Mouse (Mus musculus) lung, postnatal 0 days (tissue): ENCODE data around the gene Cst7. TPM values are rescaled to one million over a fixed set of nuclear protein-coding genes. Genes with fewer than 3 reads are reported as not detected.

Source experiments
- ATAC-seq: fragments of 200-750 bp; cut with Nextera tagmentation; 2 replicates; pipeline ENCODE4 v1.8.0; 2017; ENCODE audit warnings: moderate library complexity
- DNase-seq: peaks from one replicate; pipeline ENCODE4 v3.0.0-alpha.2; 2016; ENCODE audit warnings: low spot score
- H3K27ac ChIP-seq: fragments of 300-500 bp; sonication (generic); 2 replicates; pipeline ENCODE4 v1.5.1; 2014; ENCODE audit warnings: antibody characterized with exemption, mild to moderate bottlenecking, low read length, mixed read lengths
- H3K27me3 ChIP-seq: fragments of 300-500 bp; sonication (generic); replicated peaks from 2 replicates; pipeline ENCODE4 v1.6.1; 2014; ENCODE audit warnings: low read length, mixed read lengths; ENCODE audit not compliant: insufficient read depth
- H3K36me3 ChIP-seq: fragments of 300-500 bp; sonication (generic); 2 replicates; pipeline ENCODE4 v1.6.1; 2014; ENCODE audit warnings: low read length, mixed read lengths; ENCODE audit not compliant: insufficient read depth
- H3K4me1 ChIP-seq: fragments of 300-500 bp; sonication (generic); 2 replicates; pipeline ENCODE4 v1.6.1; 2014; ENCODE audit warnings: antibody characterized with exemption, low read depth, low read length, mixed read lengths; ENCODE audit not compliant: insufficient read depth
- H3K4me2 ChIP-seq: fragments of 300-500 bp; sonication (generic); replicated peaks from 2 replicates; pipeline ENCODE4 v1.6.1; 2014; ENCODE audit warnings: low read depth, mild to moderate bottlenecking, low read length, moderate library complexity, mixed read lengths
- H3K4me3 ChIP-seq: fragments of 300-500 bp; sonication (generic); 2 replicates; pipeline ENCODE4 v1.5.1; 2014; ENCODE audit warnings: low read depth, low read length
- H3K9ac ChIP-seq: fragments of 300-500 bp; sonication (generic); replicated peaks from 2 replicates; pipeline ENCODE4 v1.6.1; 2014; ENCODE audit warnings: low read depth, mild to moderate bottlenecking
- H3K9me3 ChIP-seq: fragments of 300-500 bp; sonication (generic); 2 replicates; pipeline ENCODE4 v1.6.1; 2016; ENCODE audit warnings: low read length, mixed read lengths
- CTCF ChIP-seq: IDR thresholded peaks from 2 replicates; pipeline ENCODE4 v1.5.1; 2016; ENCODE audit warnings: antibody characterized with exemption, mild to moderate bottlenecking
- EP300 ChIP-seq: IDR thresholded peaks from 2 replicates; pipeline ENCODE4 v1.6.1; 2016; ENCODE audit warnings: antibody characterized with exemption, mild to moderate bottlenecking, control low read depth
- WGBS: fragments of 180-500 bp; shearing (Covaris S2); extraction: QIAGEN DNeasy Blood & Tissue Kit; methylation state at CpG from one replicate; pipeline ENCODE4 v1.1.7; 2014; 5-methylcytosine and 5-hydroxymethylcytosine counted together
- polyA plus RNA-seq: library from polyadenylated mRNA; unstranded; fragments of >200 nt; fragmentation: Nextera tagmentation; extraction: Ambion mirVana; gene quantifications from 2 replicates; pipeline ENCODE4 v1.2.1, GENCODE M21; 2015

The Cst7 gene
- polyA plus RNA-seq, 1 experiment from 2014 or later, result 0.32 TPM

DNA sequence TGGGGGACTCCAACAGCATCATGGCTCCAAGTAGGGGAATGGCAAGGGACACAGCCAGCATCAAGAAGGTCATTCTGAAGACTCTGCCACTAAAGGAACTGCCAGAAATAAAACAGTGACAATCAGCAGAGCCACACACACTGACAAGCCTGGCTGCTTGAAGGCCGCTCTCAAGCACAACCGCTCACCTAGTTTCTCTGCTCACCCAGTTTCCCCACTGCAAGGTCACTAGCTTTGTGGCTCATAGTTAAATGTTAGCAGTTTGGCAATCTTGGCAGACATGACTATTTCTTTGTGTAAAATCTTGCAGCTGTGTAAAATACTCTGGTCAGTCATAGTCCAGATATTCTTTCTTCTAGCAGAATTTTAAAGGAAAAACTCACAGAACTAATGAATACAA, 30.0 kb downstream of the Cst7 start:
- TF ChIP-seq EP300 (no peak), CTCF (no peak)
- no peak overlapping the region for H3K9ac ChIP-seq
- H3K27ac ChIP-seq, result no peak overlapping the region
- H3K9me3 ChIP-seq, result no peaks in the 10 kb centered on the region
- H3K27me3 ChIP-seq, result no peaks in the 10 kb centered on the region
- no peak overlapping the region for H3K4me3 ChIP-seq
- WGBS, result 100% methylated on average over 2 of the region's 2 CpGs
- H3K4me1 ChIP-seq, result no peaks in the 10 kb centered on the region
- no peak overlapping the region for H3K4me2 ChIP-seq
- no peak for DNase-seq
- H3K36me3 ChIP-seq, result no peaks in the 10 kb centered on the region
- no peak for ATAC-seq

- no peak for ATAC-seq
- no peaks in the 10 kb centered on the region for H3K27me3 ChIP-seq
- H3K4me3 ChIP-seq, result no peak overlapping the region
- H3K4me2 ChIP-seq, result no peak overlapping the region
- no peak for DNase-seq
- no peaks in the 10 kb centered on the region for H3K36me3 ChIP-seq
- no peaks in the 10 kb centered on the region for H3K4me1 ChIP-seq
- H3K9ac ChIP-seq, result no peak overlapping the region
- H3K27ac ChIP-seq, result no peak overlapping the region
- 84% methylated on average over 2 of the region's 2 CpGs for WGBS
- H3K9me3 ChIP-seq, result no peaks in the 10 kb centered on the region
- TF ChIP-seq CTCF (no peak), EP300 (no peak)
These were observed 32.0 kb downstream of the Cst7 start for GRCm38 (mm10) chr2:150602166-150602565.

- no peak overlapping the region for H3K4me2 ChIP-seq
- no peak overlapping the region for H3K9ac ChIP-seq
- H3K36me3 ChIP-seq, result no peaks in the 10 kb centered on the region
- TF ChIP-seq EP300 (no peak), CTCF (no peak)
- no peak overlapping the region for H3K4me3 ChIP-seq
- no peak for ATAC-seq
- DNase-seq, result no peak
- H3K9me3 ChIP-seq, result no peaks in the 10 kb centered on the region
- no peaks in the 10 kb centered on the region for H3K4me1 ChIP-seq
- H3K27ac ChIP-seq, result no peak overlapping the region
- no peaks in the 10 kb centered on the region for H3K27me3 ChIP-seq
- 73% methylated on average over 2 of the region's 2 CpGs for WGBS
These were observed 34.6 kb downstream of the Cst7 start for GRCm38 (mm10) chr2:150604802-150605201.

DNA sequence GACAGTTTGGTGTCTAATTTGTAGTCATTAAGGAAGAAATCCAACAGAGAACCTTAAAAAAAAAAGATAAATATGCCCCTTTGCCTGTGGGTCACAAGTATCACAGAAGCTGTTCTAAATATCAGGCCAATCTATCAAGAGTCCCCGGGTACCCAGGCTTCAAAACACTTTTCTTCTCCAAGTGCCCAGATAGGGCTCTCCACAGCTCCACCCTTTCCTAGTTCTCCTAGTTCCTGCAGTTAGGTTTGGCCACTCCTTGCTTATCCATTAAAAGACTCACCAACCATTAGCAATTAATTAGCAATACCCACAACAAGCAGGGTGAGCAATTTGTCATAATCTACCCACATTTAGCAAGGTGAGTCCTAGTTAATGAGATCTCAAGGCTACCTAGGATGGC, 36.9 kb downstream of the Cst7 start:
- Histone ChIP-seq H3K9ac (no peak overlapping the region), H3K9me3 (no peaks in the 10 kb centered on the region), H3K36me3 (no peaks in the 10 kb centered on the region), H3K4me3 (no peak overlapping the region), H3K27ac (no peak overlapping the region), H3K4me1 (no peaks in the 10 kb centered on the region), H3K4me2 (no peak overlapping the region), H3K27me3 (no peaks in the 10 kb centered on the region)
- no peak for ATAC-seq
- no peak for TF ChIP-seq CTCF
- no peak for TF ChIP-seq EP300
- DNase-seq, result no peak
- 10% methylated on average over 1 of the region's 1 CpGs for WGBS

- ATAC-seq, result peak; percentile 97
- TF ChIP-seq EP300 (no peak), CTCF (peak; percentile 48; the same call in 1 of the 2 replicates)
These were observed 38.0 kb downstream of the Cst7 start, which contains the start of gene Apmap for GRCm38 (mm10) chr2:150608087-150608799. TSS of gene Apmap (minus strand) at chr2:150608567.

GRCm38 (mm10) chr2:150608872-150609560, 38.8 kb downstream of the Cst7 start:
- Histone ChIP-seq H3K9me3 (no peaks in the 10 kb centered on the region), H3K4me2 (peak overlapping the region; percentile 93), H3K4me3 (peak overlapping the region; percentile 87), H3K9ac (no peak overlapping the region; the same call in 1 of the 2 replicates), H3K27me3 (no peaks in the 10 kb centered on the region), H3K27ac (no peak overlapping the region; the same call in none of the 2 replicates), H3K4me1 (no peaks in the 10 kb centered on the region), H3K36me3 (no peaks in the 10 kb centered on the region)
- under 1% methylated on average over 10 of the region's 10 CpGs for WGBS
- TF ChIP-seq EP300, result no peak
- TF ChIP-seq CTCF, result peak; percentile 93
- peak; percentile 57 for ATAC-seq
- DNase-seq, result peak; percentile 89

More at GRCm38 (mm10) chr2:150608087-150608799, 38.0 kb downstream of the Cst7 start, which contains the start of gene Apmap:
- WGBS, result under 1% methylated on average over 41 of the region's 42 CpGs
- Histone ChIP-seq H3K4me2 (peak within 1 kb of the TSS; percentile 93), H3K9ac (peak within 1 kb of the TSS; percentile 71), H3K9me3 (no peaks in the 10 kb centered on the region), H3K27ac (peak within 1 kb of the TSS; percentile 55), H3K27me3 (no peaks in the 10 kb centered on the region), H3K4me3 (peak within 1 kb of the TSS; percentile 87), H3K4me1 (no peaks in the 10 kb centered on the region), H3K36me3 (no peaks in the 10 kb centered on the region)
- DNase-seq, result peak; percentile 99
